Mouse (Mus musculus) stomach, postnatal 0 days (tissue): ENCODE results near the gene Zfpl1. TPM values are rescaled to one million over a fixed set of nuclear protein-coding genes. Genes with fewer than 3 reads are reported as not detected.

Experiments used
- ATAC-seq: fragments of 200-750 bp; cut with Nextera tagmentation; 2 replicates; pipeline ENCODE4 v1.8.0; 2017; ENCODE audit not compliant: low FRiP score, low TSS enrichment
- DNase-seq: peaks from one replicate; pipeline ENCODE4 v3.0.0-alpha.2; 2016; ENCODE audit warnings: low spot score
- H3K27ac ChIP-seq: fragments of 300-500 bp; sonication (generic); replicated peaks from 2 replicates; pipeline ENCODE4 v1.5.1; 2014; ENCODE audit warnings: mild to moderate bottlenecking, control low read depth
- H3K27me3 ChIP-seq: fragments of 300-500 bp; sonication (generic); 2 replicates; pipeline ENCODE4 v1.6.1; 2014; ENCODE audit warnings: low read length; ENCODE audit not compliant: control insufficient read depth, insufficient read depth
- H3K36me3 ChIP-seq: fragments of 300-500 bp; sonication (generic); 2 replicates; pipeline ENCODE4 v1.6.1; 2014; ENCODE audit warnings: low read length, mixed read lengths; ENCODE audit not compliant: control insufficient read depth, insufficient read depth
- H3K4me1 ChIP-seq: fragments of 300-500 bp; sonication (generic); replicated peaks from 2 replicates; pipeline ENCODE4 v1.6.1; 2014; ENCODE audit warnings: antibody characterized with exemption; ENCODE audit not compliant: control insufficient read depth, insufficient read depth
- H3K4me2 ChIP-seq: fragments of 300-500 bp; sonication (generic); replicated peaks from 2 replicates; pipeline ENCODE4 v1.6.1; 2014; ENCODE audit warnings: low read depth, mild to moderate bottlenecking, control low read depth, moderate library complexity
- H3K4me3 ChIP-seq: fragments of 300-500 bp; sonication (generic); 2 replicates; pipeline ENCODE4 v1.5.1; 2014; ENCODE audit warnings: low read depth, low read length, control low read depth
- H3K9ac ChIP-seq: fragments of 300-500 bp; sonication (generic); 2 replicates; pipeline ENCODE4 v1.6.1; 2014; ENCODE audit warnings: mild to moderate bottlenecking, low read length, control low read depth, mixed read lengths
- H3K9me3 ChIP-seq: fragments of 300-500 bp; sonication (generic); 2 replicates; pipeline ENCODE4 v1.6.1; 2016; ENCODE audit warnings: low read length; ENCODE audit not compliant: control insufficient read depth
- CTCF ChIP-seq: IDR thresholded peaks from 2 replicates; pipeline ENCODE4 v1.5.1; 2016; ENCODE audit warnings: antibody characterized with exemption, low read depth, mild to moderate bottlenecking, moderate library complexity
- EP300 ChIP-seq: optimal IDR thresholded peaks from 2 replicates; pipeline ENCODE3; 2016; ENCODE audit warnings: antibody characterized with exemption
- WGBS: fragments of 180-500 bp; shearing (Covaris S2); extraction: QIAGEN DNeasy Blood & Tissue Kit; methylation state at CpG from one replicate; pipeline ENCODE4 v1.1.7; 2014; 5-methylcytosine and 5-hydroxymethylcytosine counted together
- polyA plus RNA-seq: library from polyadenylated mRNA; unstranded; fragments of >200 nt; fragmentation: Nextera tagmentation; extraction: Ambion mirVana; gene quantifications from 2 replicates; pipeline ENCODE4 v1.2.1, GENCODE M21; 2015

Zfpl1 gene
- polyA plus RNA-seq, 1 experiment from 2014 or later = 58.4 TPM

GRCm38 (mm10) chr19:6126789-6127580, 42.2 kb upstream of the Zfpl1 start:
- H3K9me3 ChIP-seq = no peaks in the 10 kb centered on the region
- ATAC-seq = no peak
- peak overlapping the region; percentile 59 for H3K4me2 ChIP-seq
- WGBS = 57% methylated on average over 10 of the region's 10 CpGs
- H3K36me3 ChIP-seq = no peaks in the 10 kb centered on the region
- H3K4me1 ChIP-seq = no peaks in the 10 kb centered on the region
- no peak for TF ChIP-seq EP300
- no peak for TF ChIP-seq CTCF
- peak overlapping the region; percentile 94; the same call in 1 of the 2 replicates for H3K27ac ChIP-seq
- H3K27me3 ChIP-seq = no peaks in the 10 kb centered on the region
- no peak overlapping the region for H3K9ac ChIP-seq
- DNase-seq = no peak
- H3K4me3 ChIP-seq = peak overlapping the region; percentile 45

- no peak overlapping the region for H3K4me3 ChIP-seq
- no peaks in the 10 kb centered on the region for H3K9me3 ChIP-seq
- 25% methylated on average over 4 of the region's 4 CpGs for WGBS
- H3K27me3 ChIP-seq = no peaks in the 10 kb centered on the region
- H3K36me3 ChIP-seq = no peaks in the 10 kb centered on the region
- TF ChIP-seq EP300 (no peak), CTCF (peak; percentile 88)
- DNase-seq (peak; percentile 46), ATAC-seq (no peak)
- no peak overlapping the region for H3K4me2 ChIP-seq
- H3K4me1 ChIP-seq = no peaks in the 10 kb centered on the region
- no peak overlapping the region for H3K27ac ChIP-seq
- H3K9ac ChIP-seq = no peak overlapping the region
These were observed 41.5 kb upstream of the Zfpl1 start for GRCm38 (mm10) chr19:6126289-6126688.

- no peak overlapping the region for H3K27ac ChIP-seq
- TF ChIP-seq CTCF = no peak
- no peak for TF ChIP-seq EP300
- 54% methylated on average over 2 of the region's 2 CpGs for WGBS
- no peak for ATAC-seq
- H3K4me1 ChIP-seq = no peaks in the 10 kb centered on the region
- no peaks in the 10 kb centered on the region for H3K9me3 ChIP-seq
- DNase-seq = no peak
- H3K27me3 ChIP-seq = no peaks in the 10 kb centered on the region
- no peak overlapping the region for H3K4me2 ChIP-seq
- H3K4me3 ChIP-seq = no peak overlapping the region
- no peak overlapping the region for H3K9ac ChIP-seq
- H3K36me3 ChIP-seq = peaks cover 3% of the 10 kb centered on the region; the same call in 1 of the 2 replicates
These were observed 40.1 kb upstream of the Zfpl1 start for GRCm38 (mm10) chr19:6124898-6125297.

- no peaks in the 10 kb centered on the region for H3K4me1 ChIP-seq
- H3K27ac ChIP-seq = no peak overlapping the region; the same call in 1 of the 2 replicates
- H3K9ac ChIP-seq = no peak overlapping the region
- H3K4me2 ChIP-seq = no peak overlapping the region
- no peak for DNase-seq
- no peak for TF ChIP-seq CTCF
- TF ChIP-seq EP300 = no peak
- peaks cover 3% of the 10 kb centered on the region; the same call in 1 of the 2 replicates for H3K36me3 ChIP-seq
- no peak overlapping the region for H3K4me3 ChIP-seq
- ATAC-seq = no peak
- WGBS = 53% methylated on average over 8 of the region's 8 CpGs
- no peaks in the 10 kb centered on the region for H3K9me3 ChIP-seq
- no peaks in the 10 kb centered on the region for H3K27me3 ChIP-seq
These were observed 38.6 kb upstream of the Zfpl1 start for GRCm38 (mm10) chr19:6123330-6123729.

GRCm38 (mm10) chr19:6121761-6122160, 37.0 kb upstream of the Zfpl1 start:
- H3K36me3 ChIP-seq = peaks cover 3% of the 10 kb centered on the region; the same call in 1 of the 2 replicates
- H3K4me1 ChIP-seq = no peaks in the 10 kb centered on the region
- WGBS = 43% methylated on average over 19 of the region's 19 CpGs
- H3K4me3 ChIP-seq = no peak overlapping the region
- H3K9me3 ChIP-seq = no peaks in the 10 kb centered on the region
- no peaks in the 10 kb centered on the region for H3K27me3 ChIP-seq
- ATAC-seq (no peak), DNase-seq (no peak)
- H3K4me2 ChIP-seq = no peak overlapping the region
- TF ChIP-seq EP300 (no peak), CTCF (no peak)
- no peak overlapping the region for H3K27ac ChIP-seq
- H3K9ac ChIP-seq = no peak overlapping the region

GRCm38 (mm10) chr19:6118677-6119185, 34.0 kb upstream of the Zfpl1 start:
- Histone ChIP-seq H3K4me2 (peak overlapping the region; percentile 97), H3K4me3 (peak overlapping the region; percentile 78), H3K4me1 (no peaks in the 10 kb centered on the region), H3K27me3 (no peaks in the 10 kb centered on the region), H3K36me3 (peaks cover 18% of the 10 kb centered on the region), H3K9ac (0 out of 2 replicates have a peak overlapping the region, but pooled peaks have one; percentile 31), H3K27ac (peak overlapping the region; percentile 95), H3K9me3 (no peaks in the 10 kb centered on the region)
- ATAC-seq = peak; percentile 48
- DNase-seq = no peak
- TF ChIP-seq CTCF = no peak
- TF ChIP-seq EP300 = no peak
- under 1% methylated on average over 8 of the region's 8 CpGs for WGBS
